Mouse (Mus musculus): ENCODE results near the gene Rap1gap2. TPM values are rescaled to one million over a fixed set of nuclear protein-coding genes. Genes with fewer than 3 reads are reported as not detected.

The Rap1gap2 gene
- polyA plus RNA-seq, 1 experiment from 2014 or later, result 1.3 TPM

DNA sequence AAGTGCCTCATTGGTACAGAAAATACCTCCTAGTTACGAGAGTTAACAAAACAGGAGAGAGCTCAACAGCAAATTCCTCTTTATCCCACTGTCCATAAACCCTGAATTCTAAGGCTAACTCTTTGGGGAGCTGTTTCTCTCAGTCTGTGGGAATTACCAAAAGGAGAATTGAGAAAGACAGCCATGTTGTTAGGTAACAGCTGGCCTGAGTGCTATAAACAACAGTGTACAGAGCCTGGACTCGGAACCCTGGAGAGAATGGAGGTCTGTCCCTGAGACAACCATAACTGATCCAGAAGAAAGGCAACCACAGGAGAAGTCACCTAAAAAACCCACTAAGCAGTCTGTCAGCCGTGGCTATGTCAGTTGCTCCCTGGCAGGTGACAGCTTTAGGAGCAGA is 198.3 kb downstream of the Rap1gap2 start:
- Histone ChIP-seq H3K4me1 (replicated peaks; ENCODE audit: control insufficient read depth, insufficient read depth, low read length) (no peaks in the 10 kb centered on the region), H3K4me2 (ENCODE audit: low read depth, low read length, severe bottlenecking) (no peak overlapping the region), H3K4me3 (ENCODE audit: low read depth, low read length) (no peak overlapping the region), H3K27me3 (ENCODE audit: control insufficient read depth, insufficient read depth, low read length) (no peaks in the 10 kb centered on the region), H3K9ac (ENCODE audit: low read length) (no peak overlapping the region), H3K36me3 (ENCODE audit: control insufficient read depth, insufficient read depth, low read length) (no peaks in the 10 kb centered on the region), H3K27ac (ENCODE audit: low read depth, low read length) (no peak overlapping the region), H3K9me3 (ENCODE audit: control insufficient read depth, low read length) (no peaks in the 10 kb centered on the region)
- DNase-seq (ENCODE audit: low spot score), result no peak
- ATAC-seq (replicated peaks; ENCODE audit: low FRiP score), result no peak
- 90% methylated on average over 3 of the region's 3 CpGs for WGBS

DNA sequence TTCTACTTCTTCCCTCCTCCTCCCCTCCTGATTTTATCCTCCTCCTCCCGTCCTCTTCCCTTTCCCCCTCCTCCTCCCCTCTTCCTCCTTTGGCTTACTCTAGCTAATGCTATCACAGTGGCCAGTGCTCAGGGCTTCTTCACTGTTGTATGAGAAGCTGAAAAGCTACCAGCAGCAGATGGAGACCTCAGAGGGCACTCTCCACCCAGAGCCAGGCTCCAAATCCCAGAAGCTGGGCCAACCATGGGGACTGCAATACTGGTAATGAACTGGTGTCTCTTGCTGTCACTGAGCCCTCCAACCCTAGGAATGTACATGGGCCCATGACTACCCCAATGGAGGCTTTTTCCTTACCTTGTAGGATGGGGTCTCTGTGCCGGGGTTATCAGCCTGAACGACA is 198.8 kb downstream of the Rap1gap2 start:
- Histone ChIP-seq H3K4me3 (ENCODE audit: low read depth, low read length) (no peak overlapping the region), H3K27me3 (ENCODE audit: control insufficient read depth, insufficient read depth, low read length) (no peaks in the 10 kb centered on the region), H3K9ac (ENCODE audit: low read length) (no peak overlapping the region), H3K4me1 (replicated peaks; ENCODE audit: control insufficient read depth, insufficient read depth, low read length) (no peaks in the 10 kb centered on the region), H3K4me2 (ENCODE audit: low read depth, low read length, severe bottlenecking) (no peak overlapping the region), H3K9me3 (ENCODE audit: control insufficient read depth, low read length) (no peaks in the 10 kb centered on the region), H3K27ac (ENCODE audit: low read depth, low read length) (no peak overlapping the region), H3K36me3 (ENCODE audit: control insufficient read depth, insufficient read depth, low read length) (no peaks in the 10 kb centered on the region)
- WGBS, result 69% methylated on average over 3 of the region's 3 CpGs
- no peak for ATAC-seq (replicated peaks; ENCODE audit: low FRiP score)
- no peak for DNase-seq (ENCODE audit: low spot score)

DNA sequence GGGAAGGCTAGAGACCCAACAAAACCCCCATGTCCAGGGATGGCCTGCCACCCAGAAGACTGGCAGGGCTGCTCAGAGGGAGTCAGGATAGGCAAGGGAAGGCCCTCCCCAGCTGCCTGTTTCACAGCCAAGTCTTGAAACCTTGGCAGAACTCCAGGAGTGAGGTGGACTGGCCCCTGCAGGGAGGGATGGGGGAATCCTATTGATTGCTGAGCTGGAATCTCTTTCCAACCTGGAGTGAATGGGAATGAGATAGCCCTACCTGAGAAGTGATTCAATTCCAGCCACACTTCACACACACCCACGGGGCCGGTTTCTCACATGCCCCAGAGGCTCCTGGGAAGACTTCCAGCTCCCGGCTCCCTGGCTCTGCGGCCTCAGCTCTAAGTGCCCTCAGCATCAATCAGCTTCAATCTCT is 200.9 kb downstream of the Rap1gap2 start:
- no peak overlapping the region for H3K4me2 ChIP-seq (ENCODE audit: low read depth, low read length, severe bottlenecking)
- H3K9ac ChIP-seq (ENCODE audit: low read length), result no peak overlapping the region
- DNase-seq (ENCODE audit: low spot score), result no peak
- WGBS, result 94% methylated on average over 4 of the region's 4 CpGs
- no peaks in the 10 kb centered on the region for H3K4me1 ChIP-seq (replicated peaks; ENCODE audit: control insufficient read depth, insufficient read depth, low read length)
- no peak overlapping the region for H3K27ac ChIP-seq (ENCODE audit: low read depth, low read length)
- ATAC-seq (replicated peaks; ENCODE audit: low FRiP score), result no peak
- H3K36me3 ChIP-seq (ENCODE audit: control insufficient read depth, insufficient read depth, low read length), result no peaks in the 10 kb centered on the region
- H3K4me3 ChIP-seq (ENCODE audit: low read depth, low read length), result no peak overlapping the region
- H3K27me3 ChIP-seq (ENCODE audit: control insufficient read depth, insufficient read depth, low read length), result no peaks in the 10 kb centered on the region
- H3K9me3 ChIP-seq (ENCODE audit: control insufficient read depth, low read length), result no peaks in the 10 kb centered on the region

DNA sequence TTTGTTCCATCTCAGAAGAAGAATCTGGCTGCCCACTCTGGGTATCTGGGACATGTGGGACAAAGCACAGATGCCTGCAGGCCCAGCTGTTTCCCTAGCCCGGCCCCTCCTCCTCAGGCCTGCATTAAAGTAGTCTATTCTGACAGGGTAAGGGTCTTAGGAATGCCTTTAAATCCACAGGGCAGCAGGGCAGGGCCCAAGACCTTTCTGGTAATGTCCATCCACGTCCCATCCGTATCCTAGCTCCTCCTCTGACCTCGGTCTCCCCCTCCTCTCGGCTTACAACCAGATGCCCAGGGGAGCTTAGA is 201.3 kb downstream of the Rap1gap2 start:
- Histone ChIP-seq H3K4me2 (ENCODE audit: low read depth, low read length, severe bottlenecking) (no peak overlapping the region), H3K27ac (ENCODE audit: low read depth, low read length) (no peak overlapping the region), H3K27me3 (ENCODE audit: control insufficient read depth, insufficient read depth, low read length) (no peaks in the 10 kb centered on the region), H3K4me3 (ENCODE audit: low read depth, low read length) (no peak overlapping the region), H3K36me3 (ENCODE audit: control insufficient read depth, insufficient read depth, low read length) (no peaks in the 10 kb centered on the region), H3K9ac (ENCODE audit: low read length) (no peak overlapping the region), H3K4me1 (replicated peaks; ENCODE audit: control insufficient read depth, insufficient read depth, low read length) (no peaks in the 10 kb centered on the region), H3K9me3 (ENCODE audit: control insufficient read depth, low read length) (no peaks in the 10 kb centered on the region)
- DNase-seq (ENCODE audit: low spot score), result no peak
- WGBS, result 79% methylated on average over 5 of the region's 5 CpGs
- no peak for ATAC-seq (replicated peaks; ENCODE audit: low FRiP score)

DNA sequence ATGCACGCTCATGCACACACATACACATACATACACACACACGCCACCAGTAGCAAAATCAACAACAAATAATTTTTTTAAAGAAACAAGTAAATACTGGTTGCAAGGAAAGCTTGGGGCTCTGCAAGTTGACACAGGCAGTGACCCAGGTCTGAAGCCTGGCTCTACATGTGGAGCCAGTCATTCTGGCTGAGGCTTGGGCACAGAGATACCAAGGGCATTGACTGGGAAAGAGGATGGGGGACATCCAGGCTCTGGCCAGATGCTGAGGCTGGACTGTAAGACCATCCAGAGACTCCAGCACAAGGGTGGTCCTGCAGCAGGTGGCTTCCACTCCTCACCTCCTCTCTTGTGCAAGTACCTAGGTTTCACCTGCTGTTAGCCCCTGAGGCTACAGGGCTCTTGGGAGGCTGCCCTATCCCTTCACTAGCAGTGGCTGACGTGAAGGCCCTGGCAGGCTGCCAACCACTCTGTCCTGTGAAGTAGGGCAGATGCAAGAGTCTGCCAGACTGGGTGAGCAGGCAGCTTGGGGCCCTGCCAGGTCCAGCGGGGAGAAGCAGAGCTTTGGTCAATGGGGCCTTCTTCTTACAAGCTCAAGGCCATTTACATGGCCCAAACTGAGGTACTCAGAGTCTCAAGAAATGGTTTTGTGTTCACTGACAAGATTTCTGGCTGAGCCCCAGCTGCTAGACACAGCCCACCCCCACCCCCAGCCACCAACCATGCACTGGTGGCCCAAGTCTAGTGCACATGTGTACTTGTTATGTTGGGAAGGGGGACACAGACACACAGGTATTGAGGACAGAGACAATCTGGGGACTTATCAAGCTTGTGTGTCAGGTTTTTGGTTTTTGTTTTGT is 201.9 kb downstream of the Rap1gap2 start:
- H3K4me3 ChIP-seq (ENCODE audit: low read depth, low read length), result no peak overlapping the region
- DNase-seq (ENCODE audit: low spot score) (peak; percentile 64), ATAC-seq (replicated peaks; ENCODE audit: low FRiP score) (peak; percentile 53; the same call in 1 of the 2 replicates)
- H3K4me2 ChIP-seq (ENCODE audit: low read depth, low read length, severe bottlenecking), result no peak overlapping the region
- no peak overlapping the region for H3K9ac ChIP-seq (ENCODE audit: low read length)
- no peaks in the 10 kb centered on the region for H3K9me3 ChIP-seq (ENCODE audit: control insufficient read depth, low read length)
- H3K27me3 ChIP-seq (ENCODE audit: control insufficient read depth, insufficient read depth, low read length), result no peaks in the 10 kb centered on the region
- H3K36me3 ChIP-seq (ENCODE audit: control insufficient read depth, insufficient read depth, low read length), result no peaks in the 10 kb centered on the region
- no peak overlapping the region for H3K27ac ChIP-seq (ENCODE audit: low read depth, low read length)
- H3K4me1 ChIP-seq (replicated peaks; ENCODE audit: control insufficient read depth, insufficient read depth, low read length), result no peaks in the 10 kb centered on the region
- WGBS, result 80% methylated on average over 4 of the region's 4 CpGs

DNA sequence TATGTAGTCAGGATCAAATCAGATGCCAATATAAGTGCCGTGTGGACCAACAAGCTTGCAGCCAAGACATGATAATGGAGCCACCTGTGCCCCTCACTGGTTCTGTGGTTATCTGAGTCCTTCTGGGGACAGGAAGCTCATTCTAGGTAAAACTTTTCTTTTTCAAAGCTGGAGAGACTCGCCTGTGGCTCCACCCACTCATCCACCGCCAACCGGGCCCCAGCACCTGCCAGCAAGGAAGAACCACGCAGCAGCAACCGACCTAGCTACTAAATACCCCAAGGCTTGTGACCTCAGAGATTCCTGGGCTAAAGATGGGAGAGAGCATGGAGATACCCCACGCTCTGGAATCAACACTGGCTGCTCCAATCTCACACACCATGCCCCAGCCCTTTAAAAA is 205.5 kb downstream of the Rap1gap2 start:
- Histone ChIP-seq H3K9ac (ENCODE audit: low read length) (no peak overlapping the region), H3K27me3 (ENCODE audit: control insufficient read depth, insufficient read depth, low read length) (no peaks in the 10 kb centered on the region), H3K4me3 (ENCODE audit: low read depth, low read length) (no peak overlapping the region), H3K36me3 (ENCODE audit: control insufficient read depth, insufficient read depth, low read length) (no peaks in the 10 kb centered on the region), H3K4me1 (replicated peaks; ENCODE audit: control insufficient read depth, insufficient read depth, low read length) (no peaks in the 10 kb centered on the region), H3K4me2 (ENCODE audit: low read depth, low read length, severe bottlenecking) (no peak overlapping the region), H3K27ac (ENCODE audit: low read depth, low read length) (no peak overlapping the region), H3K9me3 (ENCODE audit: control insufficient read depth, low read length) (no peaks in the 10 kb centered on the region)
- no peak for ATAC-seq (replicated peaks; ENCODE audit: low FRiP score)
- no peak for DNase-seq (ENCODE audit: low spot score)
- 75% methylated on average over 7 of the region's 7 CpGs for WGBS

DNA sequence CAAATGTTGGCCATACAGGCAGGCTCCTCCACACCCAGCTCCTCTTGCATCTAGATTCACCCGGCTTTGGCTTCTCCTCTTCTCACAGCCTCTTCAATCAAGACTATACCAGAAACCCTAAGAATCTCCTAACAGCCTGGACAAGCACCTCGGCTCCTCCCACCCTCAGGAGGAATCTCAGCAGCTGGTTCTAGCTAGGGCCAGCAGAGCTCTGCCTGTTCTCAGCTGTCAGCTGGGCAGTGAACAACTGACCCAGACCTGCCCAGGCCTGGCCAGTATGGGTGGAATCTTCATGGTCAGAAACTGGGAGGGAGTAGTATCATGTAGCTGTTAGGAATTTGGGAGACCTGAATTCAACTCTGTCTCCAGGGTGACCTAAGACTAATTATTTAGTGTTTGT is 206.5 kb downstream of the Rap1gap2 start:
- ATAC-seq (replicated peaks; ENCODE audit: low FRiP score), result no peak
- WGBS, result 61% methylated on average over 2 of the region's 2 CpGs
- no peak for DNase-seq (ENCODE audit: low spot score)

DNA sequence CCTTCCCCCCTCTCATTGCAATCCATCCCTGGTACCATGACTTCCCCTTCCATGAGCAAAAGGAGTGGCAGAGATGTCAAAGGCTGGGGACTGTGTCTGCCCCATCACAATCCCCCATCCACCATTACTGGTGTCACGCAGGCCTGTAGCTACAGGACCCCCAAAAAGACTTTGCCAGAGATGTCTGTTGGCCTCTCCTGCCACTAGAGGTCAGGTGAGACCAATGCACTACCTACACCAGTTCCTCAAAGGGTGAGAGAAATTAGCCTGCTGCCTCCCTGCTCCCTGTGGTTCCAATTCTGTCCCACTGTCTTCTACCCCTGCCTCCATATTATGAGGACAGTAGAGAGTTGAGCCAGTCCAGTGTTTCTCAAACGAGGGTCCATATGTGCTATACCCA is 208.6 kb downstream of the Rap1gap2 start:
- Histone ChIP-seq H3K4me3 (ENCODE audit: low read depth, low read length) (no peak overlapping the region), H3K36me3 (ENCODE audit: control insufficient read depth, insufficient read depth, low read length) (no peaks in the 10 kb centered on the region), H3K27me3 (ENCODE audit: control insufficient read depth, insufficient read depth, low read length) (no peaks in the 10 kb centered on the region), H3K27ac (ENCODE audit: low read depth, low read length) (no peak overlapping the region), H3K9ac (ENCODE audit: low read length) (no peak overlapping the region), H3K4me2 (ENCODE audit: low read depth, low read length, severe bottlenecking) (no peak overlapping the region), H3K4me1 (replicated peaks; ENCODE audit: control insufficient read depth, insufficient read depth, low read length) (no peaks in the 10 kb centered on the region), H3K9me3 (ENCODE audit: control insufficient read depth, low read length) (no peaks in the 10 kb centered on the region)
- no peak for DNase-seq (ENCODE audit: low spot score)
- ATAC-seq (replicated peaks; ENCODE audit: low FRiP score), result no peak
- 47% methylated on average over 2 of the region's 2 CpGs for WGBS

More for the DNA sequence above, 206.5 kb downstream of the Rap1gap2 start:
- no peaks in the 10 kb centered on the region for H3K36me3 ChIP-seq (ENCODE audit: control insufficient read depth, insufficient read depth, low read length)
- no peak overlapping the region for H3K27ac ChIP-seq (ENCODE audit: low read depth, low read length)
- H3K4me3 ChIP-seq (ENCODE audit: low read depth, low read length), result no peak overlapping the region
- H3K27me3 ChIP-seq (ENCODE audit: control insufficient read depth, insufficient read depth, low read length), result no peaks in the 10 kb centered on the region
- H3K4me2 ChIP-seq (ENCODE audit: low read depth, low read length, severe bottlenecking), result no peak overlapping the region
- H3K9me3 ChIP-seq (ENCODE audit: control insufficient read depth, low read length), result no peaks in the 10 kb centered on the region
- H3K4me1 ChIP-seq (replicated peaks; ENCODE audit: control insufficient read depth, insufficient read depth, low read length), result no peaks in the 10 kb centered on the region
- H3K9ac ChIP-seq (ENCODE audit: low read length), result no peak overlapping the region

DNA sequence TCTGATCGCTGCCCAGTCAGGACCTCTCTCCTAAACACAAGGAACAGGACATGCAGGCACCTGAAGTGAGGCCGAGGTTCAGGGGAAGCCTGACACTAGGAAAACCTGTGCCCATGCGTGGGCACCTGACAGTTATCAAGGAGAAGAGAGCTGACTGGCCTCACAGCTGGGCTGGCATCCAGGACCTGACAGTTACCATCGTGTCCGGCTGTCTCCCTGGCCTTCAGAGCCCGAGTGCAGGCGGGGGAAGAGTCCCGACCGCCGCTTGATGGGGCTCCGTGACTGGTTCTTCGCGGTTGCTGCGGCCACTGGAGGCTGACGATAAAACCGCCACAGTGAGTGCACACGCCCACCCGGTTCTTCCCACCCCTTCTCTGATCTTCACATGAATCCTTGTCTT is 215.1 kb downstream of the Rap1gap2 start:
- no peak overlapping the region for H3K27ac ChIP-seq (ENCODE audit: low read depth, low read length)
- no peaks in the 10 kb centered on the region for H3K27me3 ChIP-seq (ENCODE audit: control insufficient read depth, insufficient read depth, low read length)
- H3K4me1 ChIP-seq (replicated peaks; ENCODE audit: control insufficient read depth, insufficient read depth, low read length), result no peaks in the 10 kb centered on the region; the same call in 1 of the 2 replicates
- H3K36me3 ChIP-seq (ENCODE audit: control insufficient read depth, insufficient read depth, low read length), result no peaks in the 10 kb centered on the region
- no peak overlapping the region for H3K4me2 ChIP-seq (ENCODE audit: low read depth, low read length, severe bottlenecking)
- WGBS, result 87% methylated on average over 18 of the region's 18 CpGs
- DNase-seq (ENCODE audit: low spot score) (no peak), ATAC-seq (replicated peaks; ENCODE audit: low FRiP score) (no peak)
- H3K4me3 ChIP-seq (ENCODE audit: low read depth, low read length), result no peak overlapping the region
- H3K9ac ChIP-seq (ENCODE audit: low read length), result no peak overlapping the region
- H3K9me3 ChIP-seq (ENCODE audit: control insufficient read depth, low read length), result no peaks in the 10 kb centered on the region

Data from forebrain, embryonic 11.5 days (tissue).